Mouse (Mus musculus) common myeloid progenitor, adult 5-6 weeks (primary cell): ENCODE results near the gene Vmac. TPM values are rescaled to one million over a fixed set of nuclear protein-coding genes. Genes with fewer than 3 reads are reported as not detected.

ENCODE experiments used
- ATAC-seq: replicated peaks from 2 replicates; pipeline ENCODE4 v1.8.0; 2016; ENCODE audit warnings: low read depth, mild to moderate bottlenecking, moderate TSS enrichment, inconsistent platforms; ENCODE audit not compliant: poor library complexity, severe bottlenecking
- total RNA-seq: library from RNA; stranded (forward); fragments of 200-1000, 187-1606 nt; gene quantifications from 2 replicates; pipeline ENCODE4 v1.2.3, GENCODE M21; 2017

The Vmac gene
- total RNA-seq, 1 experiment from 2014 or later, result 6.1 TPM

- no peak; the same call in 1 of the 2 replicates for ATAC-seq
Observed at GRCm38 (mm10) chr17:56693395-56693794, 24.4 kb downstream of the Vmac start.

- ATAC-seq, result no peak
Observed at GRCm38 (mm10) chr17:56688689-56689088, 29.1 kb downstream of the Vmac start.

- ATAC-seq, result peak; percentile 46
Observed at GRCm38 (mm10) chr17:56688045-56688444, 29.8 kb downstream of the Vmac start.

- ATAC-seq, result no peak
Observed at GRCm38 (mm10) chr17:56686801-56687200, 31.0 kb downstream of the Vmac start.

- no peak for ATAC-seq
Observed at GRCm38 (mm10) chr17:56684649-56685048, 33.2 kb downstream of the Vmac start.

GRCm38 (mm10) chr17:56683546-56684140 lies 34.2 kb downstream of the Vmac start:
- no peak for ATAC-seq

- no peak for ATAC-seq
Observed at GRCm38 (mm10) chr17:56682880-56683279, 34.9 kb downstream of the Vmac start.

GRCm38 (mm10) chr17:56681791-56682190 lies 36.0 kb downstream of the Vmac start:
- no peak for ATAC-seq

- 0 out of 2 replicates have a peak, but pooled peaks have one; percentile 2 for ATAC-seq
Observed at GRCm38 (mm10) chr17:56673647-56674416, 44.0 kb downstream of the Vmac start.

- ATAC-seq, result peak; percentile 84
Observed at GRCm38 (mm10) chr17:56672941-56673646, 44.7 kb downstream of the Vmac start, which contains the start of gene Ranbp3. Ranbp3 (plus strand) TSS chr17:56673294.

GRCm38 (mm10) chr17:56669766-56670165 lies 48.1 kb downstream of the Vmac start:
- ATAC-seq, result no peak

- ATAC-seq, result peak; percentile 53
Observed at GRCm38 (mm10) chr17:56668384-56669144, 49.3 kb downstream of the Vmac start.

GRCm38 (mm10) chr17:56667591-56667990 lies 50.2 kb downstream of the Vmac start:
- ATAC-seq, result no peak

- no peak for ATAC-seq
Observed at GRCm38 (mm10) chr17:56666384-56666783, 51.4 kb downstream of the Vmac start.

- ATAC-seq, result no peak
Observed at GRCm38 (mm10) chr17:56664333-56664732, 53.5 kb downstream of the Vmac start.

Other genes starting within 250 kb of the Vmac start
- gene Ptprs, start 241.5 kb downstream of the Vmac start, total RNA-seq, result 65.2 and 105 TPM in 2 replicates
- gene Znrf4, start 205.6 kb downstream of the Vmac start, total RNA-seq, result not detected in 2 replicates
- gene Gm20219, start 163.6 kb downstream of the Vmac start, total RNA-seq, result not detected in 2 replicates
- gene Safb2, start 133.4 kb downstream of the Vmac start, total RNA-seq, result 94.8 and 99.4 TPM in 2 replicates
- gene Safb, start 133.2 kb downstream of the Vmac start, total RNA-seq, result 75.0 and 81.6 TPM in 2 replicates
- gene 2410015M20Rik, start 108.3 kb downstream of the Vmac start, total RNA-seq, result 61.3 and 113 TPM in 2 replicates
- gene Rpl36, start 104.6 kb downstream of the Vmac start, total RNA-seq, result 2,418 and 2,940 TPM in 2 replicates
- 57.3 and 69.9 TPM in 2 replicates for gene Lonp1, start 91.1 kb downstream of the Vmac start, total RNA-seq
- not detected in 2 replicates for gene Catsperd, start 89.9 kb downstream of the Vmac start, total RNA-seq
- 56.2 and 56.7 TPM in 2 replicates for gene Ranbp3, start 44.7 kb downstream of the Vmac start, total RNA-seq
- 63.1 and 84.2 TPM in 2 replicates for gene Ndufa11, start 255 bp downstream of the Vmac start, total RNA-seq
- not detected in 2 replicates for gene Nrtn, start 39.5 kb upstream of the Vmac start, total RNA-seq
- gene Dus3l, start 46.7 kb upstream of the Vmac start, total RNA-seq, result 16.8 and 17.5 TPM in 2 replicates
- gene Prr22, start 52.2 kb upstream of the Vmac start, total RNA-seq, result 0.15 TPM in 1 of 2 replicates, not detected in the other
- 7.6 and 7.7 TPM in 2 replicates for gene Rfx2, start 113.0 kb upstream of the Vmac start, total RNA-seq
- not detected in 2 replicates for gene Acsbg2, start 156.4 kb upstream of the Vmac start, total RNA-seq
- gene 1700061G19Rik, start 157.5 kb upstream of the Vmac start, total RNA-seq, result 0.05 TPM in 1 of 2 replicates, not detected in the other
- gene Mllt1, start 217.4 kb upstream of the Vmac start, total RNA-seq, result 22.4 and 23.7 TPM in 2 replicates